ENCODE assay signal across 8 mouse cellular contexts in genomic region chr11:77607538-77608455, GRCm38 (mm10). TPM values are rescaled to one million over a fixed set of nuclear protein-coding genes. Genes with fewer than 3 reads are reported as not detected.
A peak's percentile ranks its signal among the peaks of the same experiment; 100 is the strongest.
DNase-seq lines count a peak whose midpoint lies in the region; ATAC-seq and TF ChIP-seq lines count a peak whose summit lies in the region.

Taok1 (minus strand) TSS chr11:77607815.

- 1% methylated on average over 42 of the region's 71 CpGs for WGBS in forebrain, embryonic 11.5 days
- under 1% methylated on average over 59 of the region's 71 CpGs for WGBS in heart, embryonic 16.5 days
- under 1% methylated on average over 65 of the region's 71 CpGs for WGBS in liver, embryonic 15.5 days (ENCODE audit: insufficient replicate concordance)
- 2% methylated on average over 64 of the region's 71 CpGs for WGBS in neural tube, embryonic 12.5 days

- TF ChIP-seq EP300 in CH12.LX (IDR thresholded peaks at IDR 0.05; ENCODE audit: low read length), result no peak

- no peaks in the 10 kb centered on the region for H3K27me3 ChIP-seq in CH12.LX (replicated peaks)
- no peaks in the 10 kb centered on the region for H3K27me3 ChIP-seq in forebrain, embryonic 11.5 days (ENCODE audit: control insufficient read depth, insufficient read depth, low read length)
- no peaks in the 10 kb centered on the region for H3K27me3 ChIP-seq in heart, embryonic 16.5 days (ENCODE audit: control insufficient read depth, insufficient read depth, low read length)
- no peaks in the 10 kb centered on the region for H3K27me3 ChIP-seq in liver, embryonic 15.5 days
- H3K27me3 ChIP-seq in neural tube, embryonic 12.5 days (replicated peaks), result no peaks in the 10 kb centered on the region

- H3K4me3 ChIP-seq in CH12.LX (replicated peaks in 1 of 3; ENCODE audit: low read depth in 2 of 3, low read length in 2 of 3, poor library complexity in 1 of 3), result peak within 1 kb of the TSS; percentile 84 to 95 (median 89)
- peak within 1 kb of the TSS; percentile 86 for H3K4me3 ChIP-seq in forebrain, embryonic 11.5 days (ENCODE audit: low read depth, low read length)
- peak within 1 kb of the TSS; percentile 100 for H3K4me3 ChIP-seq in heart, embryonic 16.5 days (ENCODE audit: low read length)
- H3K4me3 ChIP-seq in liver, embryonic 15.5 days (replicated peaks), result peak within 1 kb of the TSS; percentile 88
- peak within 1 kb of the TSS; percentile 94 for H3K4me3 ChIP-seq in neural tube, embryonic 12.5 days

- peak within 1 kb of the TSS; percentile 53 for H3K27ac ChIP-seq in CH12.LX (ENCODE audit: insufficient read depth, low read depth)
- peak within 1 kb of the TSS; percentile 96 for H3K27ac ChIP-seq in forebrain, embryonic 11.5 days (ENCODE audit: low read depth, low read length)
- H3K27ac ChIP-seq in heart, embryonic 16.5 days (ENCODE audit: low read length), result peak within 1 kb of the TSS; percentile 99
- peak within 1 kb of the TSS; percentile 93 for H3K27ac ChIP-seq in liver, embryonic 15.5 days (replicated peaks)
- peak within 1 kb of the TSS; percentile 95 for H3K27ac ChIP-seq in neural tube, embryonic 12.5 days

- DNase-seq in CH12.LX (ENCODE audit: extremely low read depth), result peak; percentile 99
- peak; percentile 98 for DNase-seq in c-Kit-positive CD71-positive TER-119-negative erythroid progenitor cells, embryonic 14.5 days (ENCODE audit: low read depth)
- DNase-seq in forebrain, embryonic 11.5 days (ENCODE audit: low spot score), result peak; percentile 98
- peak; percentile 98 for DNase-seq in kidney, postnatal 36 days
- DNase-seq in telencephalon, adult 2 months (ENCODE audit: low read depth, low spot score), result peak; percentile 95

- peak within 1 kb of the TSS; percentile 100 for H3K4me2 ChIP-seq in CH12.LX (ENCODE audit: insufficient read depth, low read depth, poor library complexity, severe bottlenecking)
- H3K4me2 ChIP-seq in forebrain, embryonic 11.5 days (ENCODE audit: low read depth, low read length, severe bottlenecking), result peak within 1 kb of the TSS; percentile 65
- peak within 1 kb of the TSS; percentile 93 for H3K4me2 ChIP-seq in heart, embryonic 16.5 days (ENCODE audit: low read depth, low read length)
- H3K4me2 ChIP-seq in liver, embryonic 15.5 days, result peak within 1 kb of the TSS; percentile 92
- peak within 1 kb of the TSS; percentile 91 for H3K4me2 ChIP-seq in neural tube, embryonic 12.5 days (replicated peaks)

- dilution Hi-C loops in CH12.LX (cut with MboI; ENCODE audit: extremely low pct_ligation_motif_present, extremely low pct_unique_long_range_greater_than_20kb, low sequenced_read_pairs), result no loop called here

- H3K9me3 ChIP-seq in CH12.LX (replicated peaks; ENCODE audit: low read length), result no peaks in the 10 kb centered on the region
- no peaks in the 10 kb centered on the region for H3K9me3 ChIP-seq in forebrain, embryonic 11.5 days (ENCODE audit: control insufficient read depth, low read length)
- no peaks in the 10 kb centered on the region; the same call in 1 of the 2 replicates for H3K9me3 ChIP-seq in heart, embryonic 16.5 days (replicated peaks; ENCODE audit: control insufficient read depth, low read length)
- H3K9me3 ChIP-seq in liver, embryonic 15.5 days (replicated peaks), result no peaks in the 10 kb centered on the region
- no peaks in the 10 kb centered on the region for H3K9me3 ChIP-seq in neural tube, embryonic 12.5 days

- H3K4me1 ChIP-seq in CH12.LX (ENCODE audit: control insufficient read depth in 1 of 2, insufficient read depth in 2 of 2), result peaks cover 2 to 32% of the 10 kb centered on the region in 2 experiments; a peak in 2 of 4 replicates
- H3K4me1 ChIP-seq in forebrain, embryonic 11.5 days (replicated peaks; ENCODE audit: control insufficient read depth, insufficient read depth, low read length), result 0 out of 2 replicates have a peak, but pooled peaks cover 4% of the 10 kb centered on the region
- H3K4me1 ChIP-seq in heart, embryonic 16.5 days (ENCODE audit: control insufficient read depth, insufficient read depth, low read length), result peaks cover 10% of the 10 kb centered on the region
- H3K4me1 ChIP-seq in liver, embryonic 15.5 days (replicated peaks), result peaks cover 33% of the 10 kb centered on the region
- H3K4me1 ChIP-seq in neural tube, embryonic 12.5 days, result peaks cover 19% of the 10 kb centered on the region

- peaks cover 37% of the 10 kb centered on the region for H3K79me2 ChIP-seq in CH12.LX (replicated peaks; ENCODE audit: control insufficient read depth, extremely low read depth, insufficient read depth, poor library complexity, severe bottlenecking)

- no peak for TF ChIP-seq RAD21 in CH12.LX (IDR thresholded peaks at IDR 0.05; ENCODE audit: low read depth, low read length)

- peaks cover 6 to 14% of the 10 kb centered on the region in 2 experiments for H3K36me3 ChIP-seq in CH12.LX (replicated peaks in 1 of 2; ENCODE audit: control insufficient read depth in 1 of 2, insufficient read depth in 1 of 2, low read length in 1 of 2)
- no peaks in the 10 kb centered on the region for H3K36me3 ChIP-seq in forebrain, embryonic 11.5 days (ENCODE audit: control insufficient read depth, insufficient read depth, low read length)
- no peaks in the 10 kb centered on the region for H3K36me3 ChIP-seq in heart, embryonic 16.5 days (ENCODE audit: control insufficient read depth, insufficient read depth)
- peaks cover 10% of the 10 kb centered on the region for H3K36me3 ChIP-seq in liver, embryonic 15.5 days (replicated peaks)
- no peaks in the 10 kb centered on the region for H3K36me3 ChIP-seq in neural tube, embryonic 12.5 days

- TF ChIP-seq CTCF in CH12.LX (conservative IDR thresholded peaks at IDR 0.05 in 1 of 2, IDR thresholded peaks at IDR 0.05 in 1 of 2; ENCODE audit: low read depth in 2 of 2, low read length in 2 of 2), result peak in 1 of 2 experiments; percentile 13; a peak in 1 of 4 replicates

- peak within 1 kb of the TSS; percentile 98 for H3K9ac ChIP-seq in CH12.LX (ENCODE audit: insufficient read depth, low read depth)
- peak within 1 kb of the TSS; percentile 99 for H3K9ac ChIP-seq in forebrain, embryonic 11.5 days (ENCODE audit: low read length)
- peak within 1 kb of the TSS; percentile 100 for H3K9ac ChIP-seq in heart, embryonic 16.5 days (ENCODE audit: low read length)
- peak within 1 kb of the TSS; percentile 97 for H3K9ac ChIP-seq in liver, embryonic 15.5 days
- peak within 1 kb of the TSS; percentile 99 for H3K9ac ChIP-seq in neural tube, embryonic 12.5 days

- ATAC-seq in forebrain, embryonic 11.5 days (replicated peaks; ENCODE audit: low FRiP score), result peak; percentile 93
- peak; percentile 93 for ATAC-seq in heart, embryonic 16.5 days (replicated peaks; ENCODE audit: extremely low read depth, insufficient read depth, low FRiP score)
- ATAC-seq in liver, embryonic 15.5 days (ENCODE audit: insufficient read depth), result peak; percentile 96
- ATAC-seq in neural tube, embryonic 12.5 days (ENCODE audit: low FRiP score, low read depth), result peak; percentile 91

- TF ChIP-seq POLR2A in CH12.LX (IDR thresholded peaks at IDR 0.05; ENCODE audit: low read depth, low read length), result peak; percentile 100

- in situ Hi-C loops in CH12.LX (cut with MboI; ENCODE audit: low pct_ligation_motif_present, low pct_unique_long_range_greater_than_20kb, low sequenced_read_pairs), result no loop called here

TF ChIP-seq in CH12.LX, 34 proteins besides CTCF, POLR2A, EP300 and RAD21 (continues in another document):
- TF ChIP-seq MAZ (IDR thresholded peaks at IDR 0.05; ENCODE audit: low read depth, low read length) (peak; percentile 96), MXI1 (IDR thresholded peaks at IDR 0.05; ENCODE audit: low read depth, low read length) (peak; percentile 83; the same call in 1 of the 2 replicates), IRF4 (IDR thresholded peaks at IDR 0.05; ENCODE audit: low read depth, low read length) (peak; percentile 75), BHLHE40 (IDR thresholded peaks at IDR 0.05; ENCODE audit: low read depth, low read length) (peak; percentile 40), CHD2 (IDR thresholded peaks at IDR 0.05; ENCODE audit: low read length) (peak; percentile 100), KAT2A (IDR thresholded peaks at IDR 0.05; ENCODE audit: insufficient replicate concordance, low read length) (peak; percentile 58; the same call in 1 of the 2 replicates), ELF1 (IDR thresholded peaks at IDR 0.05; ENCODE audit: low read depth, low read length) (peak; percentile 76), E2F4 (IDR thresholded peaks at IDR 0.05; ENCODE audit: insufficient replicate concordance, low read depth, low read length) (peak; percentile 60; the same call in 1 of the 2 replicates), USF2 (conservative IDR thresholded peaks at IDR 0.05; ENCODE audit: low read depth, low read length) (no peak), MEF2A (IDR thresholded peaks at IDR 0.05; ENCODE audit: borderline replicate concordance, low read depth, low read length) (peak; percentile 46), SIN3A (IDR thresholded peaks at IDR 0.05; ENCODE audit: low read length) (peak; percentile 56), ZNF384 (IDR thresholded peaks at IDR 0.05; ENCODE audit: low read depth, low read length) (no peak), MYC (IDR thresholded peaks at IDR 0.05; ENCODE audit: low read depth, low read length) (no peak), ZMIZ1 (IDR thresholded peaks at IDR 0.05; ENCODE audit: low read depth, low read length) (peak; percentile 97), POLR2AphosphoS2 (IDR thresholded peaks at IDR 0.05; ENCODE audit: low read depth, low read length) (peak; percentile 94), ZKSCAN1 (IDR thresholded peaks at IDR 0.05; ENCODE audit: borderline replicate concordance, low read depth, low read length) (no peak), MAX (IDR thresholded peaks at IDR 0.05; ENCODE audit: low read length) (no peak), GABPA (IDR thresholded peaks at IDR 0.05; ENCODE audit: insufficient replicate concordance, low read depth, low read length) (no peak; the same call in 1 of the 2 replicates), NRF1 (IDR thresholded peaks at IDR 0.05; ENCODE audit: low read depth, low read length) (peak; percentile 86), SMC3 (IDR thresholded peaks at IDR 0.05; ENCODE audit: low read depth, low read length) (no peak), MAFK (IDR thresholded peaks at IDR 0.05; ENCODE audit: insufficient replicate concordance, low read length) (no peak), TCF12 (IDR thresholded peaks at IDR 0.05; ENCODE audit: low read depth, low read length) (peak; percentile 93), JUN (IDR thresholded peaks at IDR 0.05; ENCODE audit: insufficient read depth, low read depth, low read length) (no peak)

RNA-seq across cellular contexts. Expression of gene Taok1, which starts in this region (rescaled TPM):
- total RNA-seq in CH12.LX (2012; rRNA removed) (8.9 and 10.9 TPM in 2 replicates), CH12.LX (2014; rRNA removed) (13.7 and 15.7 TPM in 2 replicates)
- polyA plus RNA-seq in CH12.LX (2012; ENCODE audit: insufficient read length, low read depth), result 9.7 and 11.6 TPM in 2 replicates
- polyA plus RNA-seq in forebrain, embryonic 11.5 days (2014; fragmentation: Nextera tagmentation; extraction: Ambion mirVana), result 24.0 and 24.6 TPM in 2 replicates
- 10.1 and 12.0 TPM in 2 replicates for polyA plus RNA-seq in heart, embryonic 16.5 days (2015; fragmentation: Nextera tagmentation; extraction: Ambion mirVana)
- polyA plus RNA-seq in liver, embryonic 15.5 days (2015; fragmentation: Nextera tagmentation; extraction: Ambion mirVana), result 3.6 and 3.7 TPM in 2 replicates
- polyA plus RNA-seq in neural tube, embryonic 12.5 days (2016; fragmentation: Nextera tagmentation; extraction: Ambion mirVana), result 18.5 and 19.8 TPM in 2 replicates

Comparison
In these comparisons a context has a peak if more than half of its experiments do, and no peak if none do; other contexts are left out.
1. Peak in every context shown above with its lines: DNase-seq, ATAC-seq, H3K4me3 ChIP-seq and H3K27ac ChIP-seq.